Mouse (Mus musculus): ENCODE data around the gene Rnf13. TPM values are rescaled to one million over a fixed set of nuclear protein-coding genes. Genes with fewer than 3 reads are reported as not detected.

The Rnf13 gene
- 34.5 and 42.0 TPM in 2 replicates for polyA plus RNA-seq (2016; fragmentation: Nextera tagmentation; extraction: Ambion mirVana)

GRCm38 (mm10) chr3:57735511-57736370 lies at the start of gene Rnf13:
TSS of gene Rnf13 (plus strand) at chr3:57736062.
- H3K27me3 ChIP-seq (ENCODE audit: low read depth, poor library complexity, severe bottlenecking) = no peaks in the 10 kb centered on the region
- H3K4me3 ChIP-seq = peak within 1 kb of the TSS; percentile 87
- H3K9me3 ChIP-seq (replicated peaks) = no peaks in the 10 kb centered on the region
- peak; percentile 94 for DNase-seq (ENCODE audit: low spot score)
- H3K4me1 ChIP-seq = peaks cover 12% of the 10 kb centered on the region
- no peaks in the 10 kb centered on the region for H3K36me3 ChIP-seq
- peak within 1 kb of the TSS; percentile 95 for H3K27ac ChIP-seq
- WGBS = under 1% methylated on average over 59 of the region's 59 CpGs

- Histone ChIP-seq H3K27me3 (ENCODE audit: low read depth, poor library complexity, severe bottlenecking) (no peaks in the 10 kb centered on the region), H3K4me1 (no peaks in the 10 kb centered on the region), H3K27ac (no peak overlapping the region), H3K4me3 (no peak overlapping the region), H3K9me3 (replicated peaks) (no peaks in the 10 kb centered on the region), H3K36me3 (no peaks in the 10 kb centered on the region)
- no peak for DNase-seq (ENCODE audit: low spot score)
- WGBS = 86% methylated on average over 4 of the region's 4 CpGs
These were observed 44.1 kb upstream of the Rnf13 start for GRCm38 (mm10) chr3:57691772-57692171.

GRCm38 (mm10) chr3:57692719-57693118 lies 43.1 kb upstream of the Rnf13 start, which contains the start of gene Ankub1:
TSS of gene Ankub1 (minus strand) at chr3:57692799.
- WGBS = 82% methylated on average over 2 of the region's 2 CpGs
- Histone ChIP-seq H3K36me3 (no peaks in the 10 kb centered on the region), H3K4me1 (no peaks in the 10 kb centered on the region), H3K27ac (no peak within 1 kb of the TSS), H3K9me3 (replicated peaks) (no peaks in the 10 kb centered on the region), H3K27me3 (ENCODE audit: low read depth, poor library complexity, severe bottlenecking) (no peaks in the 10 kb centered on the region), H3K4me3 (no peak within 1 kb of the TSS)
- DNase-seq (ENCODE audit: low spot score) = no peak

- no peak overlapping the region for H3K4me3 ChIP-seq
- no peak for DNase-seq (ENCODE audit: low spot score)
- no peaks in the 10 kb centered on the region for H3K27me3 ChIP-seq (ENCODE audit: low read depth, poor library complexity, severe bottlenecking)
- H3K27ac ChIP-seq = no peak overlapping the region
- H3K36me3 ChIP-seq = no peaks in the 10 kb centered on the region
- 89% methylated on average over 4 of the region's 4 CpGs for WGBS
- no peaks in the 10 kb centered on the region for H3K9me3 ChIP-seq (replicated peaks)
- no peaks in the 10 kb centered on the region for H3K4me1 ChIP-seq
These were observed 39.6 kb upstream of the Rnf13 start for GRCm38 (mm10) chr3:57696249-57696648.

GRCm38 (mm10) chr3:57696779-57697178 lies 39.1 kb upstream of the Rnf13 start:
- no peaks in the 10 kb centered on the region for H3K9me3 ChIP-seq (replicated peaks)
- no peak for DNase-seq (ENCODE audit: low spot score)
- no peak overlapping the region for H3K4me3 ChIP-seq
- no peaks in the 10 kb centered on the region for H3K27me3 ChIP-seq (ENCODE audit: low read depth, poor library complexity, severe bottlenecking)
- H3K36me3 ChIP-seq = no peaks in the 10 kb centered on the region
- WGBS = 92% methylated on average over 9 of the region's 9 CpGs
- no peak overlapping the region for H3K27ac ChIP-seq
- no peaks in the 10 kb centered on the region for H3K4me1 ChIP-seq

- Histone ChIP-seq H3K4me3 (no peak overlapping the region), H3K27ac (no peak overlapping the region), H3K4me1 (no peaks in the 10 kb centered on the region), H3K36me3 (no peaks in the 10 kb centered on the region), H3K27me3 (ENCODE audit: low read depth, poor library complexity, severe bottlenecking) (no peaks in the 10 kb centered on the region), H3K9me3 (replicated peaks) (no peaks in the 10 kb centered on the region)
- no peak for DNase-seq (ENCODE audit: low spot score)
- 93% methylated on average over 6 of the region's 6 CpGs for WGBS
These were observed 21.7 kb upstream of the Rnf13 start for GRCm38 (mm10) chr3:57714151-57714550.

- H3K9me3 ChIP-seq (replicated peaks) = no peaks in the 10 kb centered on the region
- no peak for DNase-seq (ENCODE audit: low spot score)
- H3K4me3 ChIP-seq = no peak overlapping the region
- no peaks in the 10 kb centered on the region for H3K27me3 ChIP-seq (ENCODE audit: low read depth, poor library complexity, severe bottlenecking)
- 81% methylated on average over 5 of the region's 5 CpGs for WGBS
- H3K4me1 ChIP-seq = peaks cover 12% of the 10 kb centered on the region
- no peak overlapping the region for H3K27ac ChIP-seq
- H3K36me3 ChIP-seq = no peaks in the 10 kb centered on the region
These were observed 3.5 kb upstream of the Rnf13 start for GRCm38 (mm10) chr3:57732206-57732915.

GRCm38 (mm10) chr3:57736419-57737095 lies 695 bp downstream of the Rnf13 start:
- Histone ChIP-seq H3K4me3 (peak overlapping the region; percentile 87), H3K27ac (peak overlapping the region; percentile 95), H3K4me1 (peaks cover 12% of the 10 kb centered on the region), H3K36me3 (no peaks in the 10 kb centered on the region), H3K9me3 (replicated peaks) (no peaks in the 10 kb centered on the region), H3K27me3 (ENCODE audit: low read depth, poor library complexity, severe bottlenecking) (no peaks in the 10 kb centered on the region)
- DNase-seq (ENCODE audit: low spot score) = peak; percentile 31
- 5% methylated on average over 13 of the region's 13 CpGs for WGBS

- no peak for DNase-seq (ENCODE audit: low spot score)
- no peaks in the 10 kb centered on the region for H3K9me3 ChIP-seq (replicated peaks)
- no peaks in the 10 kb centered on the region for H3K36me3 ChIP-seq
- no peak overlapping the region for H3K27ac ChIP-seq
- 96% methylated on average over 1 of the region's 1 CpGs for WGBS
- H3K27me3 ChIP-seq (ENCODE audit: low read depth, poor library complexity, severe bottlenecking) = no peaks in the 10 kb centered on the region
- no peak overlapping the region for H3K4me3 ChIP-seq
- H3K4me1 ChIP-seq = peaks cover 11% of the 10 kb centered on the region
These were observed 4.0 kb downstream of the Rnf13 start for GRCm38 (mm10) chr3:57739830-57740229.

GRCm38 (mm10) chr3:57748576-57749267 lies 12.9 kb downstream of the Rnf13 start:
- H3K27me3 ChIP-seq (ENCODE audit: low read depth, poor library complexity, severe bottlenecking) = no peaks in the 10 kb centered on the region
- no peak for DNase-seq (ENCODE audit: low spot score)
- H3K4me1 ChIP-seq = no peaks in the 10 kb centered on the region
- no peak overlapping the region for H3K27ac ChIP-seq
- 85% methylated on average over 3 of the region's 3 CpGs for WGBS
- no peaks in the 10 kb centered on the region for H3K9me3 ChIP-seq (replicated peaks)
- no peaks in the 10 kb centered on the region for H3K36me3 ChIP-seq
- H3K4me3 ChIP-seq = no peak overlapping the region

- Histone ChIP-seq H3K4me1 (no peaks in the 10 kb centered on the region), H3K27me3 (ENCODE audit: low read depth, poor library complexity, severe bottlenecking) (no peaks in the 10 kb centered on the region), H3K36me3 (no peaks in the 10 kb centered on the region), H3K27ac (no peak overlapping the region), H3K9me3 (replicated peaks) (no peaks in the 10 kb centered on the region), H3K4me3 (no peak overlapping the region)
- DNase-seq (ENCODE audit: low spot score) = no peak
- 88% methylated on average over 2 of the region's 2 CpGs for WGBS
These were observed 41.1 kb downstream of the Rnf13 start for GRCm38 (mm10) chr3:57776915-57777314.

GRCm38 (mm10) chr3:57788472-57788871 lies 52.6 kb downstream of the Rnf13 start:
- no peak for DNase-seq (ENCODE audit: low spot score)
- no peaks in the 10 kb centered on the region for H3K36me3 ChIP-seq
- H3K4me3 ChIP-seq = no peak overlapping the region
- H3K9me3 ChIP-seq (replicated peaks) = no peaks in the 10 kb centered on the region
- no peaks in the 10 kb centered on the region for H3K4me1 ChIP-seq
- no peak overlapping the region for H3K27ac ChIP-seq
- WGBS = 88% methylated on average over 4 of the region's 4 CpGs
- no peaks in the 10 kb centered on the region for H3K27me3 ChIP-seq (ENCODE audit: low read depth, poor library complexity, severe bottlenecking)
